Mouse (Mus musculus) T-helper 2 cell (primary cell): ENCODE measurements around the gene Zfp606.

Source experiments
- in situ Hi-C: fragments of 300-600 bp; cut with MboI, MseI; formaldehyde crosslinking; loops from one replicate; pipeline ENCODE4 v1.15.1; 2025; ENCODE audit warnings: high pct_unique_total_duplicates

The Zfp606 gene

DNA sequence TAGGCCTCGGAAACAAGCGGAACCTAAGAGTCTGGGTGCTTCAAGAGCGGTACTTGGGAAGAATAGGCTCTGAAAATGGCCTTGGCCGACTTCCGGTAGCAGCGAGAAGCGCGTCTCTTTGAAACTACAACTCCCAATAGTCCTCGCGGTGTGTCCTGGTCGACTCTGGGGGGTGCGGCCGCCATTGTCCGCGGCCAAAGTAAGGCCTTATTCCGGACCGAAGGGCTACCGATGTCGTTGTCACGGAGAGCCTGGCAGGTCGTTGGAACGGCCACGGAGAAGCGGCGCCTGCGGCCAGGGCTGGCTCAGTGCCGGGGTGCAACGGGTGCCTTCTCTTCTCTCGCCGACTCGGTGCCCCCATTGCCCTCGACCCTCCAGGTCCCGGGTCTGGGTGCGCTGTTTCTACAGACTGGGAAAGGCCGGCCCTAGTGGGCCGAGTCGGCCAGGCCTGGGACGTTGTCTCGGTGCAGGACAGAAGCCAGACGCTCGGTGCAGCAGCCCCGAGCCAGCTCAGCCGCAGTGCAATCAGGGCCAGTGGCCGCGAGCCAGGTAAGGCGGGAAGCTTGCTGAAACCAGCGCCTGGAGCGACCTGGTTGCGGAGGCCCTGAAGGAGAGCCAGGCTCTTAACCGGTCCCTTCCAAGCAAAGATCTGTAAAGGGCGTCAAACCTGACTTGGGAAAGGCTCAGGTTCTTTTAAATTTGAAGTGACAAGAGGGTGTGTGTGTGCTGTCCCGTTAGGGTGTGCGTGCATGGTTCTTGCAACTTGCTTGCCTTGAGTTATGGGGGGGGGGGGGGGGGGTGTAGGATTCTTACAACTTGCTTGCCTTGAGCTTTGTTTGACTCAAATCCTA is at the start of gene Zfp606:
TSS of gene Zfp606 (plus strand) at position 136 of the 851 bp plus-strand sequence.
- in situ Hi-C loops: loop anchor here (25.0 kb wide), 2 partner anchors 409 to 534 kb away; partner anchors contain the start of genes Zbtb45, Zfp128 and Zscan22

DNA sequence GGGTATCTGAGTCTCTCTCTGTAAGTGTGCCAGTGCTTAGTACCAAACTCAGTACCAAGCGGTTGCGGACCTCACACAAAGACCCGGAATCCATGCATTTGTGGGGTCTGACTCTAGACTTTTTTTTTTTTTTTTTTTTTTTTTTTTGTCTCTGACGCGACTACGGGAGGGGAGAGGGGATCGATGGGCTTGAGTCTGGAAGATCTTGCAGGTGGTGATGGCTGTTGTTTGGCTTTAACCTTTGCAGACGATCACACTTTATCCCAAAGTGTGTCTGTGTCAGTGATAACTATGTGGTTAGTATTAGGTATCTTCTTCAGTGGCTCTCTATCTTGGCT is 885 bp downstream of the Zfp606 start:
- in situ Hi-C loops: loop anchor here (25.0 kb wide), 2 partner anchors 408 to 533 kb away; partner anchors contain the start of genes Zbtb45, Zfp128 and Zscan22

DNA sequence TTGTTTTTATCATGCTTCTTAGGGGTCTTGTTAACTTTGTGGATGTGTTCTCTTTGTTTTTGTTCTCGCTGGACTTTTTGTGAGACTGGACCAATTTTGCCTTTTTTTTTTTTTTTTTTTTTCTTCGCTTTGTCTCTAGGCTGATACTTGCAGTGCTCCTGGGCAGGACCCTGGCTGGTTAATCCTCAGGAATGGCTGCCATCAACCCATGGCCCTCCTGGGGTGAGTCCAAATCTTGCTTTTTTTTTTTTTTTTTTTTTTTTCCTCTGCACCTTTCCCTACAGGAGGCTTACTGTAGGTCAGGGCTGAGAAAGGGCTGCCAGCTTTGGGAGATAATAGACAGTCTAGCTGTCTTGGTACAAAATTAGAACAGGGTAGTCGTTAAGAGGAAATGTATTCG is 1.4 kb downstream of the Zfp606 start:
- in situ Hi-C loops: loop anchor here (25.0 kb wide), 2 partner anchors 408 to 533 kb away; partner anchors contain the start of genes Zbtb45, Zfp128 and Zscan22

DNA sequence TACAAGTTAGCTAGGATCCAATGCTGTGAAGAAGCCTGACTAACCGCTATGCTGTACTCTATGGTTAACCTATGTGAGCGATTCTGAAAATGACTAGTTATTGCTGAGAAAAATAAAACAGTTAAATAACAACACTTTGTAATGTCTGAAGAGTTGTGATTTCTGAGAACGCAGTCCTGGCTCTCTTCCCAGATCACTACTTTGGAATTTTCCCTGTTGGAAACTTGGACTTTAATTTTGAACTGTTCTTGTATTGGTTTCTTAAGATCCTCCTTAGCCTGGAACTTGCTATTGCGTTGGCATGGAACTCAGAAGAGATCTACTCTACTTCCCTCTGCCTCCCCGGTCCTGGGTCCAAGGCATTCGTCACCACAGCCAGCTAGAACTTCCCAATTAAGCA is 5.7 kb downstream of the Zfp606 start:
- in situ Hi-C loops: loop anchor here (25.0 kb wide), 2 partner anchors 404 to 529 kb away; partner anchors contain the start of genes Zbtb45, Zfp128 and Zscan22

DNA sequence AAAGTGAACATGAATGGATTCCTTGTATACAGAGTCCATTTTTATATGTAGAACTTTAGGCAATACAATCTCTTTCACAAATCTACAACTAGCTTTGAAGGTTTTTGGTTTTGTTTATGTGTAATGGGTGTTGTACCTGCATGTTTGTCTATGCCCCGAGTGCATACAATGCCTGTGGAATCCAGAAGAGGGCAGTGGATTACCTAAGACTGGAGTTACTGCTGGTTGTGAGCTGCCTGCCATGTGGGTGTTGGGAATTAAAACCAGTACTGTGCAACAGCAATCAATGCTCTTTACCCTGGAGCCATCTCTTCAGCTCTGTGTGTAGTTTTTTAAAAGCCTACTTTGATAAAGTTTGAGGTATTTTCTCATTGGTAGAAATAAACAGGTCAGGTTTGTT is 7.9 kb downstream of the Zfp606 start:
- in situ Hi-C loops: loop anchor here (25.0 kb wide), 2 partner anchors 401 to 526 kb away; partner anchors contain the start of genes Zbtb45, Zfp128 and Zscan22

DNA sequence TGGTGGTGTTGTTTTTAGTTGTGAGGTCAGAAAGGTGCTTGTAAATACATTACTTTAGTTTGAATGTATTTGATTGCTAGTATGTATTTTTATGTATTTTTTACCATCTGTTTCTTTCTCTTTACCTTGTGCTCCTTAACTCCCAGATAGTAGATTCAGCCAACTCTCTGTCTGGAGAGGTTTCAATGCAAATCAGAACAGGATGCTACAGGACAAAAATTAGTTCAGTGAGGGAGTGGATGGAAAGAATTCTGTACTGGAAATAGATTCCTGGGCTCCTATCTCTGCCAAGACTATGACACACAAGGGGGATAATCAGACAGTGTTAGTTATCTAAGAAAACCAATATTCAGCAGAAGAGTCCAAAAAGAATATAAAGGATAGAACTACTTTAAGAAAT is 8.6 kb downstream of the Zfp606 start:
- in situ Hi-C loops: loop anchor here (25.0 kb wide), 2 partner anchors 401 to 526 kb away; partner anchors contain the start of genes Zbtb45, Zfp128 and Zscan22

DNA sequence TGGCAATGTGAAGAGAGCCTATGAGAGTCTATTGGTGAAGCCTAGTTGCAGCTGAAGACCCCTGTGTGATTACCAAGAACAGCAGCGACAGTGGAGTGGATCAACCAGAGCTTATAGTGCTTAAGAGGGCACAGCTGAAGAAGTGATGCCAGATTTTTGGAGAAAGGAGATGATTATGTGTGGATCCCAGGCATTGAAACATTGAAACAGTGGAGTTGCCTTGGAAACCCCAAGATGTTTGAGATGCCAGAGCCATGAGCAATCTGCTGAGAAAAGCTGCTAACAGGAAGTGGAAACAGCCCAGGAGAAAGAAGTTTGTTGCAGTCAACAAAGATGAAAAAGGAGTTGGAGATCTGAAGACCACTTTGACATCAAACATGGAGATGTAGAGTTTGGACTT is 32.8 kb downstream of the Zfp606 start:
- in situ Hi-C loops: no loop called here

DNA sequence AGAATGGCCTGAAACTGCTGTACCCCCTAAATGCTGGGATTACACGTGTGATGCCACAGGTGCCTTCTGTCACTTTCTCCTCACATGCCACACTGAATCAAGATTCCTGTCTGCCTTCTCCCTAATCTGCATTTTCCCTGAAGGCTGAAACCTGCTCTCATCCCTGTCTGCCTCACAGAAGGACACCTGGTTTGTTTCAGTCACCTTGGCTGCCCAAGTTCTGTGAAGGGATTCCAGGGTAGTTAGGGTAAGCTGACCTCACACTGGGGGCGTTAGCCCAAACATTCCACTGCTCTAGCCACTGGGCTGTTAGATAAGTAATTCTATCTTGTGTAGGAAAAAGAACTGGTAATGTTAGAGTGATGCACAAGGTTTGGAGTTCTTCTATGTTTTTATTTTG is 34.1 kb downstream of the Zfp606 start, which contains the start of gene 2900092C05Rik:
TSS of gene 2900092C05Rik (plus strand) at position 301 of the 400 bp plus-strand sequence.
- in situ Hi-C loops: no loop called here
